Mouse (Mus musculus): Measurements from ENCODE around the gene St5. TPM values are rescaled to one million over a fixed set of nuclear protein-coding genes. Genes with fewer than 3 reads are reported as not detected.

Gene St5
- total and polyA plus RNA-seq, 3 experiments: 2.6 to 3.4 TPM; not detected in 1

DNA sequence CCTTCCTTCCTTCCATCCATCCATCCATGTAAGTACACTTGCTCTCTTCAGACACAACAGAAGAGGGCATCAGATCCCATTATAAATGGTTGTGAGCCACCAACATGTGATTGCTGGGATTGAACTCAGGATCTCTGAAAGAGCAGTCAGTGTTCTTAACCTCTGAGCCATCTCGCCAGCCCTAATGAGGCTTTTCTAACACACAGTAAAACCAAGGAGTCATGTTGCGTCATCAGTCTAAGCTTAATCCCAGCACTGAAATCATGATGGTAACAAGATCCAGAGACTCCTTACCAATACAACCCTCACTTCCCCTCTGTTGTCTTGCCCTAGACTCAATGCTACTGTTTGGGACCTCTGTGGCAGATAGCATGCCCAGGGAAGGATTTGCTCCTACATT, 157.2 kb downstream of the St5 start:
- Histone ChIP-seq H3K36me3 (ENCODE audit: control insufficient read depth in 1 of 2, insufficient read depth in 2 of 2, low read length in 2 of 2) (no peaks in the 10 kb centered on the region), H3K27ac (ENCODE audit: control insufficient read depth, low read depth, low read length) (no peak overlapping the region), H3K9ac (ENCODE audit: control insufficient read depth, low read depth, low read length, poor library complexity, severe bottlenecking) (no peak overlapping the region), H3K4me1 (ENCODE audit: control insufficient read depth in 1 of 2, insufficient read depth in 2 of 2, low read length in 2 of 2) (no peaks in the 10 kb centered on the region), H3K9me3 (replicated peaks; ENCODE audit: insufficient read depth, low read length) (no peaks in the 10 kb centered on the region), H3K27me3 (ENCODE audit: control insufficient read depth in 1 of 2, insufficient read depth in 2 of 2, low read length in 2 of 2) (no peaks in the 10 kb centered on the region), H3K79me2 (ENCODE audit: control insufficient read depth, insufficient read depth, low read length, poor library complexity) (no peaks in the 10 kb centered on the region), H3K4me3 (ENCODE audit: control insufficient read depth in 1 of 2, insufficient read depth in 1 of 2, low read depth in 2 of 2, low read length in 2 of 2) (no peak overlapping the region)
- TF ChIP-seq ZNF384 (IDR thresholded peaks at IDR 0.05; ENCODE audit: low read depth, low read length): no peak
- no peak for TF ChIP-seq POLR2A (IDR thresholded peaks at IDR 0.05; ENCODE audit: control insufficient read depth in 1 of 2, insufficient read depth in 1 of 2, low read depth in 1 of 2, low read length in 2 of 2, poor library complexity in 1 of 2)
- TF ChIP-seq MXI1 (IDR thresholded peaks at IDR 0.05; ENCODE audit: low read depth, low read length): no peak
- DNase-seq (ENCODE audit: low read depth, low spot score): no peak

DNA sequence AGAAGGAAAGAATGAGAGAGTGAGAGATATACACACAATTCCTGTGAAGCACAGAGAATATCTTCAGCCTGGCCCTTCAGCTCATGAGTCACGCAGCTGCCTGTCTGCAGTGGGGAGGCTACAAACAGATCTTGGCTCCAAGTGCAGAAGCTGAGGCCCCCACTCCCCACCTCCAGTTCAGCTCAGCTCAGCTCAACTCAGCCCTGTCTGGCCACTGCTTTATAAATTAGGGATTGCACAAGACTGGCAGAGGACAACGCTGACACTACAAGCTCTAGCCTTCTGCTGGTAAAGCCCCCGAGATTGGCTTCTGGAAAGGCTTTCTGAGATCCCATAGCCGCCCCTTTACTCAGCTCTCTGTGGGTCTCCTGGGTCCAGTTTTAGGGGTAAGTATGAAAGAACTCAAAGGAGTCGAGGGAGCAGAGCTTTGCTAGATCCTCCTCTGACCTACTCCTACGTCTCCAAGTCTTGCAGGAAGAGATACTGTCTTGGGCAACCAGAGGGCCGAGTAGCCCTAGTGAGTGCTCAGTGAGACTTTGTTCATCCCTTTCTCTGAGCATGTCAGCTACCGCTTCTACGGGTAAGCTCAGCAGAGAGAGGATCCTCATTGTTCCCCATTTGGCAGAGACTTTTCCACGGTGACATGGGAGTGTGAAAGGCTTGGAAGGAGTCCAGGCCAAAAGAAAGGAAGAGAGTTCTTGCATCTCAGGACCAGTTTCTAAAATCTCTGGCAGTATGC, 158.0 kb downstream of the St5 start:
- H3K36me3 ChIP-seq (ENCODE audit: control insufficient read depth in 1 of 2, insufficient read depth in 2 of 2, low read length in 2 of 2): no peaks in the 10 kb centered on the region
- H3K4me1 ChIP-seq (ENCODE audit: control insufficient read depth in 1 of 2, insufficient read depth in 2 of 2, low read length in 2 of 2): no peaks in the 10 kb centered on the region
- no peak overlapping the region for H3K9ac ChIP-seq (ENCODE audit: control insufficient read depth, low read depth, low read length, poor library complexity, severe bottlenecking)
- no peak for TF ChIP-seq KAT2A (conservative IDR thresholded peaks at IDR 0.05; ENCODE audit: low read depth, low read length)
- no peak for TF ChIP-seq ZC3H11A (IDR thresholded peaks at IDR 0.05; ENCODE audit: low read depth, low read length)
- no peak for TF ChIP-seq GATA1 (IDR thresholded peaks at IDR 0.05; ENCODE audit: low read depth, low read length)
- no peak for DNase-seq (ENCODE audit: low read depth, low spot score)
- H3K27ac ChIP-seq (ENCODE audit: control insufficient read depth, low read depth, low read length): no peak overlapping the region
- H3K27me3 ChIP-seq (ENCODE audit: control insufficient read depth in 1 of 2, insufficient read depth in 2 of 2, low read length in 2 of 2): no peaks in the 10 kb centered on the region
- no peaks in the 10 kb centered on the region for H3K79me2 ChIP-seq (ENCODE audit: control insufficient read depth, insufficient read depth, low read length, poor library complexity)
- no peak overlapping the region for H3K4me3 ChIP-seq (ENCODE audit: control insufficient read depth in 1 of 2, insufficient read depth in 1 of 2, low read depth in 2 of 2, low read length in 2 of 2)
- no peaks in the 10 kb centered on the region for H3K9me3 ChIP-seq (replicated peaks; ENCODE audit: insufficient read depth, low read length)

DNA sequence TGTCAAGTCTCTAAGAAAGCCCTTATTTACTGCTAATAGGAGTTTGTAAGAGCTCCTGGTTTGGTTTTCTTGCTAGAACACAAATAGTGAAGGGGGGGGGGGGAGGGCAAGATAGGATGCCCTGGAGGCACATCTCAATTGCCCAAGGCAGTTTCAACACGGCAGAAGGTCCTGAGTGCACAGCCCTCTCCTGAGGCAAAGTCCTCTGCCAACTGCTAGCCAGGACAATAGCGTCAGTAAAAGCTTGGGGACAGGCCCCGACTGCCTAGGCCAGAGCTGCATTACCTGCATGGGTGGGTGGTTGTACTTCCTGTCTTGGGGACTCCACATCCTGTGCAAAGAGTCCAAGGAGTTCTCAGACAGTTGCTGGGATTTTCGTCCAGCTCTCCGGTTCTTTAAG, 158.6 kb downstream of the St5 start:
- no peaks in the 10 kb centered on the region for H3K79me2 ChIP-seq (ENCODE audit: control insufficient read depth, insufficient read depth, low read length, poor library complexity)
- H3K4me3 ChIP-seq (ENCODE audit: control insufficient read depth in 1 of 2, insufficient read depth in 1 of 2, low read depth in 2 of 2, low read length in 2 of 2): no peak overlapping the region
- no peaks in the 10 kb centered on the region for H3K36me3 ChIP-seq (ENCODE audit: control insufficient read depth in 1 of 2, insufficient read depth in 2 of 2, low read length in 2 of 2)
- no peak overlapping the region for H3K9ac ChIP-seq (ENCODE audit: control insufficient read depth, low read depth, low read length, poor library complexity, severe bottlenecking)
- no peaks in the 10 kb centered on the region for H3K4me1 ChIP-seq (ENCODE audit: control insufficient read depth in 1 of 2, insufficient read depth in 2 of 2, low read length in 2 of 2)
- no peak overlapping the region for H3K27ac ChIP-seq (ENCODE audit: control insufficient read depth, low read depth, low read length)
- no peak for DNase-seq (ENCODE audit: low read depth, low spot score)
- H3K9me3 ChIP-seq (replicated peaks; ENCODE audit: insufficient read depth, low read length): no peaks in the 10 kb centered on the region
- no peaks in the 10 kb centered on the region for H3K27me3 ChIP-seq (ENCODE audit: control insufficient read depth in 1 of 2, insufficient read depth in 2 of 2, low read length in 2 of 2)
- TF ChIP-seq SIN3A (IDR thresholded peaks at IDR 0.05; ENCODE audit: low read length) (no peak), EP300 (IDR thresholded peaks at IDR 0.05; ENCODE audit: low read depth in 1 of 2, low read length in 2 of 2) (no peak), CHD1 (IDR thresholded peaks at IDR 0.05; ENCODE audit: low read depth, low read length) (no peak), MAX (IDR thresholded peaks at IDR 0.05; ENCODE audit: low read length) (no peak), JUND (IDR thresholded peaks at IDR 0.05; ENCODE audit: low read depth, low read length) (no peak), NELFE (IDR thresholded peaks at IDR 0.05; ENCODE audit: low read depth, low read length) (no peak), MAFK (IDR thresholded peaks at IDR 0.05; ENCODE audit: borderline replicate concordance, low read depth, low read length) (no peak), MAZ (IDR thresholded peaks at IDR 0.05; ENCODE audit: low read depth, low read length) (no peak), POLR2A (IDR thresholded peaks at IDR 0.05; ENCODE audit: control insufficient read depth in 1 of 2, insufficient read depth in 1 of 2, low read depth in 1 of 2, low read length in 2 of 2, poor library complexity in 1 of 2) (no peak), MYC (IDR thresholded peaks at IDR 0.05; ENCODE audit: low read depth, low read length) (no peak), RCOR1 (IDR thresholded peaks at IDR 0.05; ENCODE audit: low read depth, low read length) (no peak), ZMIZ1 (IDR thresholded peaks at IDR 0.05; ENCODE audit: low read depth, low read length) (no peak), SMC3 (IDR thresholded peaks at IDR 0.05; ENCODE audit: low read depth, low read length) (no peak), USF2 (IDR thresholded peaks at IDR 0.05; ENCODE audit: borderline replicate concordance in 1 of 2, insufficient read depth in 1 of 2, low read depth in 1 of 2, low read length in 2 of 2) (no peak), KAT2A (conservative IDR thresholded peaks at IDR 0.05; ENCODE audit: low read depth, low read length) (no peak)
